Mouse (Mus musculus) heart, adult 8-10 months (tissue): ENCODE data around the gene Eml1. TPM values are rescaled to one million over a fixed set of nuclear protein-coding genes. Genes with fewer than 3 reads are reported as not detected.
"Not testable (repeated sequence)": the region's sequence is repeated elsewhere in the genome, so short reads cannot be mapped to it uniquely, and the experiment has no call there.

Experiments used
- DNase-seq: peaks from one replicate; pipeline ENCODE4 v3.0.0; 2022; ENCODE audit warnings: low spot score
- total RNA-seq, 4 experiments: library from RNA; stranded (reverse); gene quantifications; 2 replicates each; pipeline ENCODE4 v1.2.4; 2022

Eml1 gene
- total RNA-seq, 4 experiments from 2014 or later: 65.1 to 92.0 (median 80.7) TPM

DNA sequence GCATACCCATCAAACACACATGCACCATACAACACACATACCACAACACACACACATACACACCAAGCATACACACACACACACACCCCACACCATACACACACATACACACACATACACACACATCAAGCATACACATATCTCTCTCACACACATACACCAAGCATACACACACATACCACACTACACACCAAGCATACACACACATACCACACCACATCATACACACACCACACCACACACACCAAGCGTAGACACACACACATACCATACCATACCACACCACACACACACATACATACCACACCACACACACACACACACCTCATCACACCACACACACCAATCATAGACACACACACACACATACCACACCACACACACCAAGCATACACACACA is 102.1 kb downstream of the Eml1 start:
- no peak for DNase-seq

DNA sequence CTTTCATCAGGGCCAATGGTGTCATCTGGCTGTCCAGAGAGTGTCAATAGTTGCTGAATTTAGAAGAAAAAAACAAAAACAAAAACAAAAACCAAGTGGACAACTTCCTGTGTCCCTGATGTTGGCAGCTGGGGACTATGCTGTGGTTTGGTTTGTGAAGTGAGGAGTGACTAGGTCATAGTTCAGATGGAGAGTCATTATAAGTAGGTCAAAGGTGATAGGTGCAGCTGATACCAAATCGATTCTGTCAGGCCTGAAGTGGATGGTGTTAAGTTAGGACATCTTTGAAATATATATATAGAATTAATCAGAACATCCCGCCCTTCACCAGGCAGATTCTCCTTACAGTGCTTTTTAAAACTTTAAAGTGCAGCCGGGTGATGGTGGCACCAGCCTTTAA is 103.7 kb downstream of the Eml1 start:
- DNase-seq: no peak

DNA sequence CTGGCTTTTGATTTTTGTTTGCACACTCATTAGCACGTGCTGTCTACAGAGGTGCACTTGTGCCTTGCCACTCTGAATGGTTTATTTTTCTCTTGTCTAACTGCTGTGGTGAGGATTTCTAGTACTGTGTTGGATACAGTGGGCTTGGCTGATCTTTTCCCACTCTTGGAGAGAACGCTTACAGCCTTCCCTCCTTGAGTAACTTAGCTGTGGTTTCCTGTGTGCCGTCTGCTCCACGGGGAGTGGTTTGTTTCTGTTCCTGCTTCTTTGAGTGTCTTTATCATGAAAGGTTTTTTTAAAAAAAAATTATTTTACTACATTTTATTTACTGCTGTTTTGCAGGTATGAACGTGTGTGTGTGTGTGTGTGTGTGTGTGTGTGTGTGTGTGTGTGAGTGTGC is 108.0 kb downstream of the Eml1 start:
- DNase-seq: no peak

DNA sequence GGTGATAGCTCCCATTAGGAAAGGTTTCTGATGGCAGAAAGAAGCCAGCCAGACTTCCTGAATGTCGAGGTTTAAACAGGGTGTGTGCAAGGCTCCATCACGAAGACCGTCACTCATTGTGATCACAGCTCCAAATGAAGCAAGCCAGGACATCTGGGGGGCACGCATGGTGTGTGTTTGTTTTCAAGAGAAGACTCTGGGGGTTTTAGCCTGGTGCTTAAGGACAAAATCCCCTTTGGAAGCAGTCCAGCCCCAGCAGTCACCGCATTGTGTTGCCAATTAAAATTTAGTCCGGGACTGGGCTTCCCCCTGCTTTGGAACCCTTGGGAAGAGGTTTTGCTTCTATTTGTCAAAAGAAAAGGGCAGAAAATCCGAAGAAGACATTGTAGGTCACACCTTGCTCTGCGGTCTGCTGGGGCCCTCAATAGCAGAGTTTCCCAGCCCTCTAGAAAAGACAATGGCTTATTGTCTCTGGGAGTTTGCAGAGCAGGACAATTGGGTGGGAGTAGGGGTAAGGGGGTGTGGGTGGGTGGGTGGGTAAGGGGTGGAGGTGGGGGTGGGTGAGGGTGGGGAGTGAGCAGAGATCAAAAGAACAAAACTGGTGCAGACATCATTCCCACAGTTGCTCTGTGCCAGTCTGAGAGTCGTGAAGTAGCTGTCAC is 110.1 kb downstream of the Eml1 start:
- no peak for DNase-seq

GRCm38 (mm10) chr12:108489076-108489475 is 118.3 kb downstream of the Eml1 start:
- DNase-seq: no peak

GRCm38 (mm10) chr12:108489741-108490140 is 119.0 kb downstream of the Eml1 start:
- DNase-seq: no peak

DNA sequence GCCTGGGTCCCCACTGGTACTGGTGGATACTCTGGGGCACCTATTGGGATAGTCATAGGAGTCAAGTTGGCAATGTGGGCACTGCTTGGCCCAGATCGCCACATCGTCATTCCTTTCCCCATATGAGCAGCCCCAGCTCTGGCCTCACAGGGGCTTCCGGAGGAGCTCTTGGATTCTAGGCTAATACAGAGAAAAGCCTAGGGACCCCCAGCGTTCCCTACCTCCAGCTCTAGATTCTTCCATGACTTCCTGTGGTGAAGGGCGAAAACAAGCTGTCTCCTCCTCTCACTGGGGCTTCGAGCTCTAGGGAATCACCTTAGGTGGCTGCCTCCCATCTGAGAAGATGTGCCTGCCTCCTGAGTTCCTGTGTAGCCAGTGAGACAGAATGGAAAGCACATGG is 119.6 kb downstream of the Eml1 start:
- no peak for DNase-seq

GRCm38 (mm10) chr12:108490954-108491353 is 120.2 kb downstream of the Eml1 start:
- no peak for DNase-seq

GRCm38 (mm10) chr12:108494011-108494541 is 123.3 kb downstream of the Eml1 start:
- DNase-seq: peak; percentile 61

DNA sequence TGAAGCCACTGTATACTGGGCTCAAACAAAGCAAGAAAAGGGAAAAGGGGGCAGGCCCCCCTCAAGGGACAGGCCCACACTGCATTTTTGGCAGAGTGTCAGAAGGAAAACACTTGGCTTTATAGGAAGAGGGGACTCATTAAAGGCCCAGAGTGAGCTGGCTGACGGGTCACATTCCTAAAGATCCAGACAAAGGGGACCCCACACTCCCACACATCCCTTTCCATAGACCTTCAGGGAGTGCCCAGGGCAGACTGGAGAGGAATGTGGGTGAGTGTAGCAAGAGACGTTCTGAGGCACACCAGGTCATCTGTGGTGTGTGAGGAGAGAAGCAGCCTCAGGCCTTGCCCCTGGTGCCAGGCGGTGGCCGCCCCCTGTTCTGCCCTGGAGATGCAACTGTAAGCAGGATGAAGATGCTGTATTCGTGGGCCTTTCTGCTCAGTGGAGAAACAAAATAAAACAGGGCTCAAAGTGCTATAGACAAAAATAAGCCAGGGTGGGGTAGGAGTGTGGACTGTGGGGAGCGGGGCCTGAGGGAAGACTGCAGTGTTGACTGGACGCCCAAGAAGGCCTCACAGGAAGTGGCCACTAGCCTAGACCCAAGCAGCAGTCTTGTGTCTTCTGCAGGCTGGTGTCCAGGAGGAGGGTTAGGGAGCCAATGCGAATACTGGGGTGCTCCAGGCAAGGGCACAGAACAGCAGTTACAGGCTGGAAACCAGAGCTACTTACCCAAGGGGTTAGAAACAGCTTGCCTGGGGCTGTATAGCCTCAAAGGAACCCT is 124.9 kb downstream of the Eml1 start:
- no peak for DNase-seq

GRCm38 (mm10) chr12:108503064-108503463 is 132.3 kb downstream of the Eml1 start:
- no peak for DNase-seq

GRCm38 (mm10) chr12:108503582-108503981 is 132.8 kb downstream of the Eml1 start:
- no peak for DNase-seq

GRCm38 (mm10) chr12:108505846-108506245 is 135.1 kb downstream of the Eml1 start:
- no peak for DNase-seq

- not testable (repeated sequence) for DNase-seq
These were observed 136.3 kb downstream of the Eml1 start for GRCm38 (mm10) chr12:108507046-108507445.

DNA sequence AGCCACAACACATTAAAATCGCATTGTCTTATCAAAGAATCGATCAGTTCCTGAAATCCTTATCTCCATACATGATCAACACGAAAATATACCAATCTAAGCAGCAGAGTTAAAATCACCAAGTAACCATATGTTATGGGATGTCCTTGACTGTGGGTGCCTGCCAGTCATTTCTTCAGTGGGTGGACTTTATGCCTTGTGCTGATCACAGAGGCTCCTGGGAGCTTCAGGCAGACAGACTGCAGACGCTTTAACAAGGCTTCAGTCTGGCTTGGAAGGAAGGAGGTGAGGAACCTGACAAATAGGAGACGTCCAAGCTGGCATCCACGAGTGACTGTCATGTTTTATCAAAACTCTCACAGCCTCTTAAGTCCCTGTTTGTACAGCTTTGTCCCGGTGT is 139.8 kb downstream of the Eml1 start:
- no peak for DNase-seq

GRCm38 (mm10) chr12:108511009-108511408 is 140.3 kb downstream of the Eml1 start:
- no peak for DNase-seq

- DNase-seq: no peak
These were observed 144.7 kb downstream of the Eml1 start for GRCm38 (mm10) chr12:108515464-108515863.

DNA sequence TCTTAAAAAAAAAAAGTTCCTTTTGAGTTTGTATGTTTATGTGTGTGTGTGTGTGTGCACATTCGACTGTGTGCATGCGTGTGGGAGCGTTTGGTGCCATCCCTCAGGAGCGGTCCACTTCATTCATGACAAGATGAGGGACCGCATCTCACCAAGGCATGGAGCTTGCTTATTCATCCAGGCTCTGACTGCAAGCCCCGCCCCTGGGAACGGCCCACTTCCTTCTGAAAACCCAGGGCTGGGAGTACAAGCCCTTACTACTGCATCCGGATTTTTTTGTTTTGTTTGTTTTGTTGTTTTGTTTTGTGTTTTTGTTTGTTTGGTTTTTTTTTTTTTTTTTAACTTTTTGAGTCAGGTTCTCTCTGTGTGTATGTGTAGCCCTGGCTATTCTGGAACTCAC is 148.6 kb downstream of the Eml1 start:
- DNase-seq: no peak

DNA sequence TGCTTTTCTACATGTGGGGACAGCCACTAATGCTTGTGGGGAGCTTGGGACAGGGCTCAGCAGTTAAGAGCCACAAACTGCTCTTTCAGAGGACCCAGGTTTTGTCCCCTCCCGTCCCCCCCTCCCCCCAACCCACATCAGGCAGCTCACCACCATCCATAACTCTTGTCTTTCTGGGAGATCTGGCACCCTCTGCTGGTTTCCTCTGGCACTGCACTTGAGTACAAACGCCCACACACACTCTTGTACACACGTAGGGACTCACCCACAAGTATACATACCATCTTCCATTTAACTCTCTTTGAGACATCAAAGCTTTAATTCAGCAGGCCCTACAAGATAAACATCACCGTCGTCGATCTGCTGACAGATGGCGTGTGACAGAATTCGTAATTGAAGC is 158.5 kb downstream of the Eml1 start:
- DNase-seq: no peak

GRCm38 (mm10) chr12:108534484-108534883 is 163.7 kb downstream of the Eml1 start:
- no peak for DNase-seq

DNA sequence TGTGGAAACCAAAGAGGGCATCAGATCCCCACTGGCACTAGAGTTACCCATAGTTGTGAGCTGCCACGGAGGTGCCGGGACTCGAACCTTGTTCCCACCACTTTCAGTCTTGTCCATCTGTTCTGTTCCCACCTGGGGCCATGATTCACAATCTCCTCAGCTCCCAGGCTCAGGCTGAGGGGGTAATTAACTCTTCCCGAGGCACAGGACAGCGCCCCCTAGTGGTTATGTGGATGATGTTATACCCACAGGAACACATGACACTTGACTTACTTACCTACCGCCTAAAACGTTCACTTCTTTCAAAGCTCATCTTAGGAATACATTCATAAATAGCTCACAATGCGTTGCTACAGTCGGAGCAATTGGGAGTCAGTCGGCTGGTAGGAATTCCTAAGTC is 165.7 kb downstream of the Eml1 start:
- DNase-seq: no peak

- DNase-seq: no peak
These were observed 170.3 kb downstream of the Eml1 start for GRCm38 (mm10) chr12:108541088-108541487.

GRCm38 (mm10) chr12:108546508-108547153 is 175.9 kb downstream of the Eml1 start:
- DNase-seq: no peak
